In the genomic region with DNA sequence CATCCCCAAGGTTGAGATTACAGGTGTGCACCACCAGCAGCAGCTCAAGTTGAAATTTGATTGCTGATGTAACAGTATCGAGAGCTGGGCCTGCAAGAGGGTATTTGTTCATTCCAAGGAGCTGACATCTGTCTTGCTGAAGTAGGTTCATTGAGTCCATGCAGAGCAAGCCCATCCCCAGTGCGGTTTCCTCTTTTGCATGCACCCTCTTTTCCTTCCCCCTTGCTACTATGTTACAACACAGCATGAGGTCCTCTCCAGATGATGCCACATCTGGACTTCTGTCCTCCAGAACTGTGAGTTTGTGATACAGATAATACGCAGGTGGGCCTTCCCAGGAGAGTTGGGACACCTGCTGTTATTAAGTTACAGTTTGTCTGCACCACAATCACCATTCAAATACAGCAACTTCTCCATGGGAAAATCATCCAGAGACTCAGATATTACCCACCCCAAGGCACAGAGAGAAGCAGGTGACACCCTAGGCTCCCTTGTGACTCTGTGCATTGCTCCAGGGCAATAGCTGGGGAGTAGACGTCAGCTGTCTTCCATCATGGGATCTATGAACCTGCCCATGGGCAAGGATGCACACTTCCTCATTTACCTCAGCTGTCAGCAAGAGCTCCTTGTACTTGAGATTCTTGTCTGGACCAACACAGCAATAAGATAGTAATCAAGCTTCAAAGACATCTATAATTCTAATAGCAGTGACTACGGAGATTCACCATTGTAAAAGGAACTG, we compare ENCODE assay signal across 20 mouse cellular contexts.
DNase-seq lines count a peak whose midpoint lies in the region; ATAC-seq and TF ChIP-seq lines count a peak whose summit lies in the region.
"Had no signal": no experiment of that assay in that cellular context is flagged by ENCODE, and none has a peak within 500 bp of the region (broad histone marks: within the 10 kb centered on the region; RNA-seq: fewer than 3 reads in every experiment).

No protein-coding gene starts in this region.

- peak; percentile 13 for DNase-seq in liver, adult 2 months (ENCODE audit: extremely low read depth, low read depth, low spot score)
- no peak for DNase-seq in liver, embryonic 11.5 days (ENCODE audit: low spot score)
- DNase-seq in thymus, postnatal 25 days = peak; percentile 54
- DNase-seq in thymus, postnatal 4 days = no peak
- no peak for DNase-seq in ovary, adult 18-20 months (ENCODE audit: low spot score)
- DNase-seq in left cerebral cortex, adult 2 months (ENCODE audit: extremely low spot score in 1 of 2, low spot score in 2 of 2) = no peak
- DNase-seq: cerebellum, adult 11-12 months; cerebellum, postnatal 25 days; embryo, embryonic 11 days; gastrocnemius, postnatal 25 days had no signal

- H3K79me2 ChIP-seq in liver, adult 2 months (ENCODE audit: control insufficient read depth, insufficient read depth, low read length) = no peaks in the 10 kb centered on the region

- no peak overlapping the region for H3K9ac ChIP-seq in liver, adult 2 months (ENCODE audit: low read depth, low read length)
- H3K9ac ChIP-seq in liver, embryonic 11.5 days (ENCODE audit: low read depth, low read length) = no peak overlapping the region
- H3K9ac ChIP-seq in neural tube, embryonic 15.5 days (replicated peaks) = no peak overlapping the region
- H3K9ac ChIP-seq: embryonic facial prominence, embryonic 13.5 days; forebrain, embryonic 12.5 days; midbrain, embryonic 12.5 days had no signal

- TF ChIP-seq POLR2A in liver, adult 2 months (IDR thresholded peaks at IDR 0.05; ENCODE audit: extremely low read depth, insufficient read depth, low read length) = no peak

- intact Hi-C loops in left cerebral cortex, adult 2 months (cut with DNase I) = no loop called here

- H3K4me3 ChIP-seq in liver, adult 2 months (ENCODE audit: insufficient read depth, low read depth, low read length) = no peak overlapping the region
- H3K4me3 ChIP-seq in liver, embryonic 11.5 days (ENCODE audit: low read depth, low read length) = no peak overlapping the region
- no peak overlapping the region for H3K4me3 ChIP-seq in neural tube, embryonic 15.5 days (replicated peaks)
- H3K4me3 ChIP-seq in left cerebral cortex, adult 2 months = no peak overlapping the region
- H3K4me3 ChIP-seq: embryonic facial prominence, embryonic 13.5 days; erythroblast, embryonic 14.5 days; forebrain, embryonic 12.5 days; hindbrain, embryonic 10.5 days; layer of hippocampus, adult 2 months; midbrain, embryonic 12.5 days had no signal

- no peak overlapping the region for H3K4me2 ChIP-seq in liver, embryonic 11.5 days
- H3K4me2 ChIP-seq in neural tube, embryonic 15.5 days = no peak overlapping the region
- H3K4me2 ChIP-seq: embryonic facial prominence, embryonic 13.5 days; forebrain, embryonic 12.5 days; midbrain, embryonic 12.5 days had no signal

- peaks cover 2% of the 10 kb centered on the region; the same call in 1 of the 2 replicates for H3K4me1 ChIP-seq in liver, adult 2 months (ENCODE audit: control insufficient read depth, insufficient read depth, low read length)
- peaks cover 4% of the 10 kb centered on the region for H3K4me1 ChIP-seq in liver, embryonic 11.5 days (replicated peaks; ENCODE audit: control insufficient read depth, insufficient read depth, low read length)
- peaks cover 8% of the 10 kb centered on the region for H3K4me1 ChIP-seq in neural tube, embryonic 15.5 days
- H3K4me1 ChIP-seq: midbrain, embryonic 12.5 days had no signal

- H3K27me3 ChIP-seq in liver, adult 2 months (ENCODE audit: control insufficient read depth, insufficient read depth, low read length) = no peaks in the 10 kb centered on the region
- H3K27me3 ChIP-seq in liver, embryonic 11.5 days (replicated peaks; ENCODE audit: control insufficient read depth, insufficient read depth, low read length) = no peaks in the 10 kb centered on the region
- H3K27me3 ChIP-seq in neural tube, embryonic 15.5 days (replicated peaks) = no peaks in the 10 kb centered on the region
- H3K27me3 ChIP-seq: embryonic facial prominence, embryonic 13.5 days; forebrain, embryonic 12.5 days; midbrain, embryonic 12.5 days; Patski had no signal

- no peaks in the 10 kb centered on the region for H3K36me3 ChIP-seq in liver, adult 2 months (ENCODE audit: control insufficient read depth, insufficient read depth, low read length)
- H3K36me3 ChIP-seq in liver, embryonic 11.5 days (ENCODE audit: control insufficient read depth, insufficient read depth, low read length) = no peaks in the 10 kb centered on the region
- no peaks in the 10 kb centered on the region for H3K36me3 ChIP-seq in neural tube, embryonic 15.5 days
- H3K36me3 ChIP-seq: embryonic facial prominence, embryonic 13.5 days; forebrain, embryonic 12.5 days; G1E; hindbrain, embryonic 10.5 days; midbrain, embryonic 12.5 days had no signal

- no peak for TF ChIP-seq CTCF in liver, adult 2 months (IDR thresholded peaks at IDR 0.05; ENCODE audit: low read depth, low read length)
- no peak for TF ChIP-seq CTCF in left cerebral cortex, adult 2 months (IDR thresholded peaks at IDR 0.05)

- WGBS in liver, adult 2 months = 87% methylated on average over 5 of the region's 5 CpGs
- 67% methylated on average over 5 of the region's 5 CpGs for WGBS in liver, embryonic 11.5 days
- WGBS in neural tube, embryonic 15.5 days = 76% methylated on average over 5 of the region's 5 CpGs

- no peak for ATAC-seq in liver, embryonic 11.5 days (replicated peaks; ENCODE audit: low FRiP score)
- peak; percentile 91 for ATAC-seq in megakaryocyte, adult 5-6 weeks (ENCODE audit: poor library complexity, severe bottlenecking)
- ATAC-seq in neural tube, embryonic 15.5 days (ENCODE audit: low FRiP score) = no peak
- ATAC-seq: Patski had no signal

- H3K9me3 ChIP-seq in liver, embryonic 11.5 days (ENCODE audit: control insufficient read depth, low read length) = 0 out of 2 replicates have a peak, but pooled peaks cover 2% of the 10 kb centered on the region
- no peaks in the 10 kb centered on the region for H3K9me3 ChIP-seq in neural tube, embryonic 15.5 days (replicated peaks)
- H3K9me3 ChIP-seq: embryonic facial prominence, embryonic 13.5 days; forebrain, embryonic 12.5 days; G1E; hindbrain, embryonic 10.5 days; midbrain, embryonic 12.5 days had no signal

- H3K27ac ChIP-seq in liver, adult 2 months (replicated peaks; ENCODE audit: insufficient read depth, low read depth, low read length) = no peak overlapping the region
- no peak overlapping the region for H3K27ac ChIP-seq in liver, embryonic 11.5 days (ENCODE audit: low read depth, low read length)
- H3K27ac ChIP-seq in neural tube, embryonic 15.5 days (replicated peaks) = no peak overlapping the region
- H3K27ac ChIP-seq in left cerebral cortex, adult 2 months = no peak overlapping the region
- H3K27ac ChIP-seq: embryonic facial prominence, embryonic 13.5 days; forebrain, embryonic 12.5 days; hindbrain, embryonic 10.5 days; layer of hippocampus, adult 2 months; midbrain, embryonic 12.5 days had no signal

Comparison
In these comparisons a context has a peak if more than half of its experiments do, and no peak if none do; other contexts are left out.
1. DNase-seq: peak in liver, adult 2 months (single experiment) and thymus, postnatal 25 days (single experiment); none in liver, embryonic 11.5 days (single experiment), thymus, postnatal 4 days (single experiment), ovary, adult 18-20 months (single experiment) and left cerebral cortex, adult 2 months (0 of 2).